Comparison of ENCODE assay signal across 8 mouse cellular contexts in the genomic region with DNA sequence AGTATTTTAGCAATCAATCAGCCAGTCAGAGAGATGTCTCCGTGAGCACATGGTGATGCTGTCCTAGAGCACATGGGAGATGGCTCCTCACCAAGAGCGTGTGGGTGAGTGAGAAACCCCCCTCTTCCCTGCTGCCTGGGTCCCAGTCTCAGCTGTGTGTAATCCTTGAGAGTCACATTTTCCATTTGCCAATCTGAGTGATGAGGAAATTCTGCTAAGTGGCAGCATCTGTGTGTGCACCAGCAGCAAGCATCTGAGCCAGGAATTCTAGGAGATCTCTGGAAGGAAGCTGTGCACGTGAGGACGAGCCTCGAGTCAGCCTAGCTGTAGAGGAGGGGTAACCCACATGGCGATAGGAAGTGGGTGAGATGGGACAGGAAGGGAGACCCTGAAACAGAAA. TPM values are rescaled to one million over a fixed set of nuclear protein-coding genes. Genes with fewer than 3 reads are reported as not detected.
DNase-seq lines count a peak whose midpoint lies in the region; ATAC-seq lines count a peak whose summit lies in the region.
"Had no signal": no experiment of that assay in that cellular context is flagged by ENCODE, and none has a peak within 500 bp of the region (broad histone marks: within the 10 kb centered on the region; RNA-seq: fewer than 3 reads in every experiment).

No protein-coding gene starts in this region.

- no peak overlapping the region for H3K4me3 ChIP-seq in limb, embryonic 13.5 days
- no peak overlapping the region for H3K4me3 ChIP-seq in limb, embryonic 10.5 days
- H3K4me3 ChIP-seq in forebrain, embryonic 16.5 days (replicated peaks; ENCODE audit: low read length): no peak overlapping the region
- H3K4me3 ChIP-seq: limb, embryonic 12.5 days had no signal

- 51% methylated on average over 6 of the region's 6 CpGs for whole genome bisulfite sequencing in limb, embryonic 13.5 days
- WGBS in limb, embryonic 10.5 days: 67% methylated on average over 6 of the region's 6 CpGs
- WGBS in forebrain, embryonic 16.5 days: 37% methylated on average over 6 of the region's 6 CpGs

- H3K9ac ChIP-seq in limb, embryonic 13.5 days: no peak overlapping the region
- no peak overlapping the region for H3K9ac ChIP-seq in forebrain, embryonic 16.5 days (replicated peaks; ENCODE audit: low read depth, low read length)
- H3K9ac ChIP-seq: limb, embryonic 12.5 days had no signal

- no peak overlapping the region for H3K4me2 ChIP-seq in limb, embryonic 13.5 days (replicated peaks)
- no peak overlapping the region for H3K4me2 ChIP-seq in forebrain, embryonic 16.5 days (ENCODE audit: low read length)
- H3K4me2 ChIP-seq: limb, embryonic 12.5 days had no signal

- no peak; the same call in 1 of the 2 replicates for ATAC-seq in limb, embryonic 13.5 days (ENCODE audit: low FRiP score, low read depth)
- ATAC-seq in forebrain, embryonic 16.5 days: peak; percentile 97

- H3K9me3 ChIP-seq in limb, embryonic 13.5 days: no peaks in the 10 kb centered on the region
- no peaks in the 10 kb centered on the region for H3K9me3 ChIP-seq in limb, embryonic 10.5 days (replicated peaks)
- H3K9me3 ChIP-seq in forebrain, embryonic 16.5 days (ENCODE audit: control insufficient read depth, low read length): no peaks in the 10 kb centered on the region; the same call in 1 of the 2 replicates
- H3K9me3 ChIP-seq: limb, embryonic 12.5 days had no signal

- DNase-seq in limb, embryonic 10.5 days (ENCODE audit: low spot score): no peak
- peak; percentile 83 to 84 for DNase-seq in layer of hippocampus, postnatal 36 days
- DNase-seq in right cerebral cortex, postnatal 36 days (ENCODE audit: low spot score in 2 of 2): peak; percentile 75 to 76
- no peak for DNase-seq in embryo, embryonic 10 days (ENCODE audit: low spot score)
- DNase-seq in urinary bladder, adult 18-20 months (ENCODE audit: low spot score in 2 of 2): no peak

- peak overlapping the region; percentile 61; the same call in 1 of the 2 replicates for H3K27ac ChIP-seq in limb, embryonic 13.5 days
- no peak overlapping the region for H3K27ac ChIP-seq in limb, embryonic 10.5 days
- peak overlapping the region; percentile 24 for H3K27ac ChIP-seq in forebrain, embryonic 16.5 days (ENCODE audit: low read length)
- H3K27ac ChIP-seq: limb, embryonic 12.5 days had no signal

- H3K36me3 ChIP-seq in limb, embryonic 13.5 days: no peaks in the 10 kb centered on the region
- H3K36me3 ChIP-seq in limb, embryonic 10.5 days: no peaks in the 10 kb centered on the region
- H3K36me3 ChIP-seq in forebrain, embryonic 16.5 days (ENCODE audit: control insufficient read depth, insufficient read depth): no peaks in the 10 kb centered on the region
- H3K36me3 ChIP-seq: limb, embryonic 12.5 days had no signal

- H3K27me3 ChIP-seq in limb, embryonic 13.5 days: no peaks in the 10 kb centered on the region
- H3K27me3 ChIP-seq in limb, embryonic 10.5 days (ENCODE audit: low read depth, poor library complexity, severe bottlenecking): no peaks in the 10 kb centered on the region
- no peaks in the 10 kb centered on the region for H3K27me3 ChIP-seq in forebrain, embryonic 16.5 days (replicated peaks; ENCODE audit: control insufficient read depth, insufficient read depth, low read length)
- H3K27me3 ChIP-seq: limb, embryonic 12.5 days had no signal

- peaks cover 15% of the 10 kb centered on the region for H3K4me1 ChIP-seq in limb, embryonic 13.5 days
- no peaks in the 10 kb centered on the region for H3K4me1 ChIP-seq in limb, embryonic 10.5 days
- H3K4me1 ChIP-seq in forebrain, embryonic 16.5 days (replicated peaks; ENCODE audit: control insufficient read depth, insufficient read depth, low read length): peaks cover 10% of the 10 kb centered on the region

RNA-seq across cellular contexts. Expression of gene Tomm20, which starts 50.5 kb away (rescaled TPM):
- 208 and 214 TPM in 2 replicates for polyA plus RNA-seq in limb, embryonic 13.5 days (2015; fragmentation: Nextera tagmentation; extraction: Ambion mirVana)
- polyA plus RNA-seq in limb, embryonic 10.5 days (2016; fragmentation: Nextera tagmentation; extraction: Ambion mirVana): 301 and 341 TPM in 2 replicates
- 191 and 193 TPM in 2 replicates for polyA plus RNA-seq in forebrain, embryonic 16.5 days (2015; fragmentation: Nextera tagmentation; extraction: Ambion mirVana)
- 100 to 1,000 TPM; 206 to 209 TPM for total RNA-seq in layer of hippocampus, postnatal 36 days (2021)

Comparison
In these comparisons a context has a peak if more than half of its experiments do, and no peak if none do; other contexts are left out.
1. DNase-seq: peak in layer of hippocampus, postnatal 36 days (2 of 2) and right cerebral cortex, postnatal 36 days (2 of 2); none in limb, embryonic 10.5 days (single experiment), embryo, embryonic 10 days (single experiment) and urinary bladder, adult 18-20 months (0 of 2).